Mouse (Mus musculus): Measurements from ENCODE around the gene Tmem62. TPM values are rescaled to one million over a fixed set of nuclear protein-coding genes. Genes with fewer than 3 reads are reported as not detected.
"Not testable (repeated sequence)": the region's sequence is repeated elsewhere in the genome, so short reads cannot be mapped to it uniquely, and the experiment has no call there.

The Tmem62 gene
- polyA plus RNA-seq, 1 experiment, result 4.9 TPM

DNA sequence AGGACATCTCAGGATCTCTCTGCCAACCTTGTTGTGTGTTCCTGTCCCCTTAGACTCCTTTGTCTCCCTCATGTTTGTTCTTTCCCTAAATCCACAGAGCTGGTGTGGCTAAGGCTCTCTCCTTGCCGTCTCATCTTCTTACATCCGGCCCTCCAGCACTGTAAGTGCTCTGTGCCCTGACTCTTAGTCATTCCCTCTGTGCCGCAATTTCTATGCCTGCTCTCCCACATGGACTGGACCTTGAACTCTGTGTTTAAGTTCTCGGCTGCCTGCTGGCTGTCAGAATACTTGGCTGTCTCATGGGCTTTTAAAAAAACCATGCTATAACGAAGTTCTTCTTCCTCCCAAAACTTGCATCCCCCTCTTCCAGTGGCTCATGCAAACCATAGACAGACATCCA, 46.1 kb downstream of the Tmem62 start:
- Histone ChIP-seq H3K4me3 (ENCODE audit: extremely low read depth, insufficient read depth, insufficient read length) (no peak overlapping the region), H3K27me3 (ENCODE audit: control insufficient read depth, insufficient read depth, low read length) (no peaks in the 10 kb centered on the region), H3K36me3 (ENCODE audit: control insufficient read depth, insufficient read depth, low read length) (peaks cover under 1% of the 10 kb centered on the region; the same call in 1 of the 2 replicates), H3K4me1 (ENCODE audit: control insufficient read depth, insufficient read depth, insufficient read length) (no peaks in the 10 kb centered on the region), H3K27ac (ENCODE audit: insufficient read depth, low read length) (no peak overlapping the region)
- TF ChIP-seq CTCF (IDR thresholded peaks at IDR 0.05; ENCODE audit: extremely low read depth, insufficient read depth, insufficient read length, insufficient replicate concordance), result no peak
- TF ChIP-seq POLR2A (IDR thresholded peaks at IDR 0.05; ENCODE audit: low read depth, low read length), result no peak
- DNase-seq (ENCODE audit: low read depth in 1 of 2, low spot score in 2 of 2), result no peak
- 86% methylated on average over 5 of the region's 5 CpGs for whole genome bisulfite sequencing

DNA sequence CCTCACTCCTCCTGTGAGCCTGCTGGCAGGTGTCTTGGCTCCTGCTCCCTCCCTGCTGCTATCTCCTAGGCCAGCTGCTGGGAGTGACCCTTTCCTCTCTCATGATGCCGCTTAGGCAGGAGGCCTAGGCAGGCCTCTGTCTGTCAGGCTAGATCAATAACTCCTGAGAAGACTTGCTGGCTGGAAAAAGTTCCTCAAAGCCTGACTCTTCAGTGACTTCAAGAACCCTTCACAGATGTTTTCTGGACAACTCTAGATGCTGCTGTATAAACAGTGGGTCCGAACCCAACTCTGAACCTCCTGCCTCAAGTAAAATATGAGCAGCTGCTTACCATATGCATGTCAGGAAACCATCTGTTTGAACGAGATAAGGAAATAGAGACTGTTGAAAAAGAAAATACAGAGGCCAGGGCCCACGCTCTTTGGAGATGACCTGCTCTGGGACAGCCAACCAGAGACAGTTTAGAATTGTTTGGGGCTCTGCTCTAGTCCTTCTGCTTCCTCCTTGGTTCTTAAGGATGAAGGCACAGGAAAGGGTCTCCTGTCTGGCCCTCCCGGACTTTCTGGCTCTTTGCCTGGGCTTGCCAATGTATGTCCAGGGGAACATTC, 60.0 kb downstream of the Tmem62 start, which contains the start of gene Epb42:
Epb42 (minus strand) TSS at position 340 of the 609 bp plus-strand sequence.
- H3K4me3 ChIP-seq (ENCODE audit: extremely low read depth, insufficient read depth, insufficient read length), result no peak within 1 kb of the TSS

DNA sequence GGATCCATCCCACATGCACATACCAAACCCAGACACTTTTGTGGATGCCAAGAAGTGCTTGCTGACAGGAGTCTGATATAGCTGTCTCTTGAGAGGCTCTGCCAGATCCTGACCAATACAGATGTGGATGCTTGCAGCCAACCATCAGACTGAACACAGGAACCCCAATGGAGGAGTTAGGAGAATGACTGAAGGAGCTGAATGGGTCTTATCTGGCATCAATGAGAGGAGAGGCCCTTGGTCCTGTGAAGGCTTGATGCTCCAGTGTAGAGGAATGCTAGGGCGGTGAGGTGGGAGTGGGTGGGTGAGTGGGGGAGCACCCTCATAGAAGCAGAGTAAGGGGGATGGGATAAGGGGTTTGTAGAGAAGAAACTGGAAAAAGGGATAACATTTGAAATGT, 62.0 kb downstream of the Tmem62 start:
- not testable (repeated sequence) for DNase-seq (ENCODE audit: low read depth in 1 of 2, low spot score in 2 of 2); H3K4me1 ChIP-seq (ENCODE audit: control insufficient read depth, insufficient read depth, insufficient read length); H3K27ac ChIP-seq (ENCODE audit: insufficient read depth, low read length); H3K27me3 ChIP-seq (ENCODE audit: control insufficient read depth, insufficient read depth, low read length); H3K36me3 ChIP-seq (ENCODE audit: control insufficient read depth, insufficient read depth, low read length); H3K4me3 ChIP-seq (ENCODE audit: extremely low read depth, insufficient read depth, insufficient read length)
- WGBS, result 94% methylated on average over 1 of the region's 1 CpGs

More for the DNA sequence above, 60.0 kb downstream of the Tmem62 start, which contains the start of gene Epb42:
- no peak for DNase-seq (ENCODE audit: low read depth in 1 of 2, low spot score in 2 of 2)
- Histone ChIP-seq H3K27ac (ENCODE audit: insufficient read depth, low read length) (peak within 1 kb of the TSS; percentile 45; the same call in 1 of the 2 replicates), H3K4me1 (ENCODE audit: control insufficient read depth, insufficient read depth, insufficient read length) (no peaks in the 10 kb centered on the region), H3K36me3 (ENCODE audit: control insufficient read depth, insufficient read depth, low read length) (no peaks in the 10 kb centered on the region), H3K27me3 (ENCODE audit: control insufficient read depth, insufficient read depth, low read length) (no peaks in the 10 kb centered on the region)
- TF ChIP-seq POLR2A (IDR thresholded peaks at IDR 0.05; ENCODE audit: low read depth, low read length) (no peak), CTCF (IDR thresholded peaks at IDR 0.05; ENCODE audit: extremely low read depth, insufficient read depth, insufficient read length, insufficient replicate concordance) (no peak)
- 47% methylated on average over 5 of the region's 5 CpGs for WGBS

DNA sequence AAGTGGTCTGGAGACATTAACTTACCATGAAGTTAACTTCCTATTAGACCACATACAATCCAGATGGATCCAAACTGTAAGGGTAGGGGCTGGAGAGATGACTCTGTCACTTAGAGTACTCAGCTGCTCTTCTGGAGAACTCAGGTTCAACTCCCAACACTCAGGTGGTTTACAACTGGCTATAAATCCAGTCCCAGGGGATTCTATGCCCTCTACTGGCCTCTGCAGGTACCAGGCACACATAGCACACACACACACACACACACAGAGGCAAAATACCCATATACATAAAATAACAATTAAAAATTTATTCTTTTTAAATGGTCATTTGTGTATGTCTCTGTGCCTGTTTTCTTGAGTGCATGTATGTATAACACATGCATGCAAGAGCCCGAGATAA, 62.6 kb downstream of the Tmem62 start:
- Histone ChIP-seq H3K27ac (ENCODE audit: insufficient read depth, low read length) (no peak overlapping the region), H3K4me3 (ENCODE audit: extremely low read depth, insufficient read depth, insufficient read length) (no peak overlapping the region), H3K4me1 (ENCODE audit: control insufficient read depth, insufficient read depth, insufficient read length) (no peaks in the 10 kb centered on the region), H3K27me3 (ENCODE audit: control insufficient read depth, insufficient read depth, low read length) (no peaks in the 10 kb centered on the region), H3K36me3 (ENCODE audit: control insufficient read depth, insufficient read depth, low read length) (no peaks in the 10 kb centered on the region)
- TF ChIP-seq POLR2A (IDR thresholded peaks at IDR 0.05; ENCODE audit: low read depth, low read length), result no peak
- TF ChIP-seq CTCF (IDR thresholded peaks at IDR 0.05; ENCODE audit: extremely low read depth, insufficient read depth, insufficient read length, insufficient replicate concordance), result no peak
- no peak for DNase-seq (ENCODE audit: low read depth in 1 of 2, low spot score in 2 of 2)
- 100% methylated on average over 1 of the region's 1 CpGs for WGBS

DNA sequence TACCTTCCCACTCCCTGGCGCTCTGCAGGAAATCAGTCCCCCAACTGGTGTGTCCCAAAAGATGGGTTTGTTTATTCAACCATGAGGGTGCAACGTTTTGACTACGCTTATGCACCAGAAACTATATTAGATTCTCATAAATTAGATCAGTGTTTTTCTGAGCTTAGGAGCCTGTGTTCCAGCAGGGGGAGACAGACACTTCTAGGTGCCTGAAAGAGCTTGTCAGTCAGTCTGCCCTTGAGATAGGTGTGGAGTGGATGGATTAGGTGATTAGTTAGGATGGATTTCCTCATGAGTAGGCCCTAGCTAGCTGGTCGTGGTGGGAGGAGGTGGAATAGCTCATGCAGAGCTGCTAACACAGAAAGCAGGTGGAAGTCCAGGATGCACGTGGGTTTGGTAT, 64.3 kb downstream of the Tmem62 start:
- peak; percentile 5; the same call in 1 of the 2 replicates for TF ChIP-seq CTCF (IDR thresholded peaks at IDR 0.05; ENCODE audit: extremely low read depth, insufficient read depth, insufficient read length, insufficient replicate concordance)
- no peak for TF ChIP-seq POLR2A (IDR thresholded peaks at IDR 0.05; ENCODE audit: low read depth, low read length)
- H3K36me3 ChIP-seq (ENCODE audit: control insufficient read depth, insufficient read depth, low read length), result no peaks in the 10 kb centered on the region
- no peaks in the 10 kb centered on the region for H3K27me3 ChIP-seq (ENCODE audit: control insufficient read depth, insufficient read depth, low read length)
- no peak overlapping the region for H3K27ac ChIP-seq (ENCODE audit: insufficient read depth, low read length)
- H3K4me3 ChIP-seq (ENCODE audit: extremely low read depth, insufficient read depth, insufficient read length), result no peak overlapping the region
- WGBS, result 37% methylated on average over 5 of the region's 5 CpGs
- no peak for DNase-seq (ENCODE audit: low read depth in 1 of 2, low spot score in 2 of 2)
- H3K4me1 ChIP-seq (ENCODE audit: control insufficient read depth, insufficient read depth, insufficient read length), result no peaks in the 10 kb centered on the region

DNA sequence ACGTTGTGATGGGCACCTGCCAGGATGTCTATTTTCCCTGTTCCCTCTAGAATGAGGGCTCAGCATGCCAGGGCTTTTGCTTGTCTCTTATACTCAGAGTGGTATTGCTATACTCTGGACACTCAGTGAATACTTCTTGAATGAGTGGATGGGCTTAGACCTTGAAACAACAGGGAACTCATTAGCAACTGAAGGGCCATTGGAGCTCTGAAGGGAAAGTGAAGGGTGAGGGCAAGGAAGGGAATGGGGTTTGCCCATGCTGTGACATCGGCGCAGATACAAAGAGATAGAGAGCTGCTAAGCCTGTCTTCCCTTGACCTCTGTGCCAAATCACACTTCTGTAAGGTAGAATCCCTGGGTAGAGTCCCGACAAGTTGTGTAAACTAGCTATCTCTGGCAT, 68.8 kb downstream of the Tmem62 start:
- no peak overlapping the region for H3K27ac ChIP-seq (ENCODE audit: insufficient read depth, low read length)
- WGBS, result 88% methylated on average over 4 of the region's 4 CpGs
- H3K36me3 ChIP-seq (ENCODE audit: control insufficient read depth, insufficient read depth, low read length), result no peaks in the 10 kb centered on the region
- no peak for DNase-seq (ENCODE audit: low read depth in 1 of 2, low spot score in 2 of 2)
- no peak for TF ChIP-seq POLR2A (IDR thresholded peaks at IDR 0.05; ENCODE audit: low read depth, low read length)
- no peak for TF ChIP-seq CTCF (IDR thresholded peaks at IDR 0.05; ENCODE audit: extremely low read depth, insufficient read depth, insufficient read length, insufficient replicate concordance)
- H3K4me1 ChIP-seq (ENCODE audit: control insufficient read depth, insufficient read depth, insufficient read length), result no peaks in the 10 kb centered on the region
- H3K4me3 ChIP-seq (ENCODE audit: extremely low read depth, insufficient read depth, insufficient read length), result no peak overlapping the region
- H3K27me3 ChIP-seq (ENCODE audit: control insufficient read depth, insufficient read depth, low read length), result no peaks in the 10 kb centered on the region

DNA sequence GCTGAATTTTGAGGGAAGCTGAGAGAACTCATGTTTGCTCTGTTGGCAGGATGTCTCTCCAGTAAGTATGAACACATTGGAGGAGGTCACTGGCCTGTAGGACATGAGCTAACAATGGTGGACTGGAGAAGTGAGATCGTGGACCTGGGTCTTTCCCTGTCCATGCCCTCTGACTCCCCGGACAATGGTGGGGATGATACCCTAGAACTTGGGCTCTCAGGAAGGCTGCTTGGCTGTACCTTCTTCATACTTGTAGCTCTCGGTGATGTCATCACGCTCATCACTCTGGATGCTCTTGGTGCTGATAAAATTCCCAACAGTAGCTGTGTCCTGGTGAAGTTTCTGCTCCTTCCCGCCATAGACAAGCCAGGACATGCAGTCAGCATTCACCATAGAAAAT, 75.4 kb downstream of the Tmem62 start:
- Histone ChIP-seq H3K4me3 (ENCODE audit: extremely low read depth, insufficient read depth, insufficient read length) (no peak overlapping the region), H3K36me3 (ENCODE audit: control insufficient read depth, insufficient read depth, low read length) (no peaks in the 10 kb centered on the region), H3K27ac (ENCODE audit: insufficient read depth, low read length) (no peak overlapping the region), H3K27me3 (ENCODE audit: control insufficient read depth, insufficient read depth, low read length) (no peaks in the 10 kb centered on the region; the same call in 1 of the 2 replicates), H3K4me1 (ENCODE audit: control insufficient read depth, insufficient read depth, insufficient read length) (no peaks in the 10 kb centered on the region)
- DNase-seq (ENCODE audit: low read depth in 1 of 2, low spot score in 2 of 2), result no peak
- TF ChIP-seq CTCF (IDR thresholded peaks at IDR 0.05; ENCODE audit: extremely low read depth, insufficient read depth, insufficient read length, insufficient replicate concordance), result no peak
- no peak for TF ChIP-seq POLR2A (IDR thresholded peaks at IDR 0.05; ENCODE audit: low read depth, low read length)
- WGBS, result 88% methylated on average over 5 of the region's 5 CpGs

Data from spleen, adult 2 months (tissue).